Mouse (Mus musculus): ENCODE results near the gene Usp6nl. TPM values are rescaled to one million over a fixed set of nuclear protein-coding genes. Genes with fewer than 3 reads are reported as not detected.

Usp6nl gene
- polyA plus RNA-seq, 1 experiment from 2014 or later = 9.4 TPM

GRCm38 (mm10) chr2:6484179-6484578 lies 161.7 kb downstream of the Usp6nl start:
- Histone ChIP-seq H3K4me2 (no peak overlapping the region), H3K4me1 (peaks cover 26% of the 10 kb centered on the region), H3K36me3 (no peaks in the 10 kb centered on the region), H3K27ac (no peak overlapping the region), H3K27me3 (no peaks in the 10 kb centered on the region), H3K9ac (no peak overlapping the region), H3K4me3 (replicated peaks) (no peak overlapping the region), H3K9me3 (replicated peaks) (no peaks in the 10 kb centered on the region)
- 87% methylated on average over 3 of the region's 3 CpGs for WGBS
- ATAC-seq (replicated peaks; ENCODE audit: low FRiP score) = no peak

GRCm38 (mm10) chr2:6487566-6488488 lies 165.4 kb downstream of the Usp6nl start:
- Histone ChIP-seq H3K27me3 (no peaks in the 10 kb centered on the region), H3K9me3 (replicated peaks) (no peaks in the 10 kb centered on the region), H3K4me3 (replicated peaks) (no peak overlapping the region), H3K27ac (no peak overlapping the region), H3K9ac (no peak overlapping the region), H3K4me1 (peaks cover 14% of the 10 kb centered on the region), H3K4me2 (no peak overlapping the region), H3K36me3 (no peaks in the 10 kb centered on the region)
- ATAC-seq (replicated peaks; ENCODE audit: low FRiP score) = no peak
- 77% methylated on average over 10 of the region's 10 CpGs for WGBS

- no peaks in the 10 kb centered on the region for H3K36me3 ChIP-seq
- no peaks in the 10 kb centered on the region for H3K9me3 ChIP-seq (replicated peaks)
- no peak for ATAC-seq (replicated peaks; ENCODE audit: low FRiP score)
- peaks cover 6% of the 10 kb centered on the region for H3K4me1 ChIP-seq
- 88% methylated on average over 14 of the region's 14 CpGs for WGBS
- H3K4me2 ChIP-seq = no peak overlapping the region
- no peak overlapping the region for H3K27ac ChIP-seq
- H3K27me3 ChIP-seq = no peaks in the 10 kb centered on the region
- H3K4me3 ChIP-seq (replicated peaks) = no peak overlapping the region
- no peak overlapping the region for H3K9ac ChIP-seq
Measured at GRCm38 (mm10) chr2:6488489-6489056, 166.1 kb downstream of the Usp6nl start.

- Histone ChIP-seq H3K4me1 (no peaks in the 10 kb centered on the region), H3K27ac (no peak overlapping the region), H3K36me3 (no peaks in the 10 kb centered on the region), H3K9me3 (replicated peaks) (no peaks in the 10 kb centered on the region), H3K4me2 (no peak overlapping the region), H3K27me3 (no peaks in the 10 kb centered on the region), H3K4me3 (replicated peaks) (no peak overlapping the region), H3K9ac (no peak overlapping the region)
- ATAC-seq (replicated peaks; ENCODE audit: low FRiP score) = no peak
- WGBS = 90% methylated on average over 6 of the region's 6 CpGs
Measured at GRCm38 (mm10) chr2:6490076-6490475, 167.6 kb downstream of the Usp6nl start.

GRCm38 (mm10) chr2:6490870-6491269 lies 168.4 kb downstream of the Usp6nl start:
- ATAC-seq (replicated peaks; ENCODE audit: low FRiP score) = no peak

GRCm38 (mm10) chr2:6493886-6494285 lies 171.4 kb downstream of the Usp6nl start:
- 79% methylated on average over 5 of the region's 5 CpGs for WGBS
- Histone ChIP-seq H3K9me3 (replicated peaks) (no peaks in the 10 kb centered on the region), H3K4me2 (no peak overlapping the region), H3K27me3 (no peaks in the 10 kb centered on the region), H3K36me3 (no peaks in the 10 kb centered on the region), H3K27ac (no peak overlapping the region), H3K4me3 (replicated peaks) (no peak overlapping the region), H3K9ac (no peak overlapping the region), H3K4me1 (no peaks in the 10 kb centered on the region)
- no peak; the same call in 1 of the 2 replicates for ATAC-seq (replicated peaks; ENCODE audit: low FRiP score)

More at GRCm38 (mm10) chr2:6490870-6491269, 168.4 kb downstream of the Usp6nl start:
- no peaks in the 10 kb centered on the region for H3K36me3 ChIP-seq
- H3K4me2 ChIP-seq = no peak overlapping the region
- H3K27me3 ChIP-seq = no peaks in the 10 kb centered on the region
- H3K4me3 ChIP-seq (replicated peaks) = no peak overlapping the region
- no peak overlapping the region for H3K27ac ChIP-seq
- no peaks in the 10 kb centered on the region for H3K9me3 ChIP-seq (replicated peaks)
- no peaks in the 10 kb centered on the region for H3K4me1 ChIP-seq
- H3K9ac ChIP-seq = no peak overlapping the region
- WGBS = 86% methylated on average over 4 of the region's 4 CpGs

Other genes with a start within 250 kb of the Usp6nl start
- gene Proser2, start 192.5 kb upstream of the Usp6nl start, polyA plus RNA-seq (2015; fragmentation: Nextera tagmentation; extraction: Ambion mirVana) = 12.7 and 15.3 TPM in 2 replicates
- 8.7 and 9.5 TPM in 2 replicates for gene Echdc3, start 109.6 kb upstream of the Usp6nl start, polyA plus RNA-seq (2015; fragmentation: Nextera tagmentation; extraction: Ambion mirVana)

All from kidney, embryonic 15.5 days (tissue).